Mouse (Mus musculus) urinary bladder, postnatal 14 days (tissue): ENCODE results near the gene Tmem182.

ENCODE experiments used
- DNase-seq: peaks from one replicate; pipeline ENCODE4 v3.0.0; 2021; ENCODE audit warnings: low spot score

The Tmem182 gene

DNA sequence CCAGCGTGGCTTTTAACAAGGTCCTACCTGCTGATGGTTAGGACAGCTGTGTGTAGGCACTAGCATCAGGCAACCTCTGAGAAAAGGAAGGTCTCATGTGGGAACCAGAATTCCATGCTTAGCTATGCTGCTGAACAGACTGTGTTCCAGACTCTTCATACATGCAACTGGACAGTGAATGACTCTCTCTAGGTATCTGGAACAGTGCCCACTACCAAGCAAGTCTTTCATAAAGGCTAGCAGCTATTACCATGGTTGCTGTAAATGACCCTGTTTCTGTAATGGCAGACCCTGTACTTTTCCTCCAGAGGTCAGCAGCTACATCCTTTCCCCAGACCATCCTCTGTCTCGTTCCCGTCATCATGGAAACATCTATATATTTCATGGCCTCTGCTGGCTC is 61.7 kb downstream of the Tmem182 start:
- no peak for DNase-seq

DNA sequence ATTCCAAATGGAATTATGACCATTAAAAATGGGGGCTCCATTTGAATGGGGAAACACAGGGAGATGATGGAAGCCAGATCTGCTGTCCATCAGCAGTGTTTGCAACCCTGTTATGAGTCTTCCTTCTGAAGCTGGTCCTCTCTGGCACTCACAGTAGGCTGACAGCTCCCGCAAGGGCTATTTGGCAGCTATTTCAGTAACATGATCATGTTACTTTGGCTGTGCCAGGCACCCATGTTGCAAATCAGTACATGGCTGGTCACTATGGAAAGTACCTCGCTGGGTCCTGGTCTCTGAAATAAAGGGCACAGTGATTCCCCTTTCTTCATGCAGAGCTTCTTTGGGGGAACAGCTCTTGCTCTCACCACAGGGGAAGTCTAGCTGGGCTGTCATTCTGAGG is 62.2 kb downstream of the Tmem182 start:
- no peak for DNase-seq

DNA sequence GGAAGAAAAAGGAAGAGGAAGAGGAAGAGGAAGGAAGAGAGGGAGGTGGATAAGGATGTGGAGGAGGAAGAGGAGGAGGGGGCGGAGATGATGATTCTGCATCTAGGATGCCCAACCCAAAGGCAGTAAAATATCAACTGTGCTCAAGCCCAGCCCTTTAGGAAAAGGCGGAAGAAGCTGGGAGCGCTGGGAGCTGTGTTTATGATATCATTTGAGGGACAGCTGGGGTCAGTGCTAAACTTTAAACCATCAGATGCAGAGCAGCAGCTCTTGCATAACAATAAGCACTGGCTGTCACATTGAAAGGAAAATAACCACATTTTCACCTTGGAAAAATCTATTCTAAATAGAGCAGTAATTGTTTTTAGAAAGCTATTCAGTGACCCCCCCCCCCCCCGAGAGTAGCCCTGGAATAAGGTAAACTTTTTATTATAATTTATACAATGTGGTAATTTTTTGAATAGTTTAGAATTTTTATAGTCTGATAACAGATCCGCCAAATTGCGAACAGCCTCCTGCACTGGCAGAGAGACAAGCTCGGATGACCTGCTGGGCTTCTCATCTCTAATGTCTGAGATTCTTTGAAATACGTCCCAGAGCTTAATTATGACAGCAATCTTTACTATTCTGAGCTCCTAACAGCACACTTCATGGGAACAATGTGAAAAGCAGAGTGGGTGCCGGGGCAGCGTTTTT is 68.5 kb downstream of the Tmem182 start:
- DNase-seq, result no peak

DNA sequence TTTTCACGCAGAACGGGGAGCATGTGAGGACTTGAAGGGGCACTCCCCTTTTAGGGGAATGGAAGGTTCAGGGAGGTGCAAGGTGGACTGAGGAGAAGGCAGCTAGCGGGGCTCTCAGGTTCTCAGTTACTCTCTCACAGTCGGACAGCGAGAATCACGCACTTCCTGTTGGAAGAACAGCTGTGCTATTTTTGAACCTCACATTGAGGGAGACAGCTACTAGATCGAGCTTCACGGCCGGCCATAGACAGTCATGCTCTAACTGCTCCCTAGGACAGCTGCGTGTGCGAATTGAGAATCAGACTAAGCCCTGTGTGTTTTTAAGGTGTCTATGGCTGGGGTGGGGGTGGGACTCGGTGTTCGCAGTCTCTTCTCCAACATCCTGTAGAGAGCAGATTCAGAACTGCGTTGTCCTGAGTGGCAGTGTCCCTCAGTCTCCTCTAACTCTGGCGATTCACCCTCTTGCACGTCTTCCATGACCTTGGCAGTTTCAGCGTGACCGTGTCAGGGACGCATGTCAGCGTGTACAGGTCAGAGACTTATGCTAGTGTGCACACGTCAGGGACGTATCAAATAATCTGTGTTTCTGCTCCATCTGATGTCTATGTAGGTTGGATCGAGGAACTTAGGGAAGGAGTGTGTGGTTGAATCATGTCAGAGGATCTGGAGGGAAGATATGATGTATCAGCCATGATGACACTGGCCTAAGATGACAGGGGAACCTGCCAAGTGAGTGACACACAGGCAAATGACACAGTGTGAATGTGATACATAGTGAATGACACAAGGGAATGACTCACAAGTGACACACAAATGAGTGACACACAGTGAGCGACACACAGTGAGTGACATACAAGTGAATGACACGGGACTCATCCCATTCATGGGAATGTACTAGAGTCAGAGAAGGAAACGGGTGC is 69.3 kb downstream of the Tmem182 start:
- DNase-seq, result no peak

DNA sequence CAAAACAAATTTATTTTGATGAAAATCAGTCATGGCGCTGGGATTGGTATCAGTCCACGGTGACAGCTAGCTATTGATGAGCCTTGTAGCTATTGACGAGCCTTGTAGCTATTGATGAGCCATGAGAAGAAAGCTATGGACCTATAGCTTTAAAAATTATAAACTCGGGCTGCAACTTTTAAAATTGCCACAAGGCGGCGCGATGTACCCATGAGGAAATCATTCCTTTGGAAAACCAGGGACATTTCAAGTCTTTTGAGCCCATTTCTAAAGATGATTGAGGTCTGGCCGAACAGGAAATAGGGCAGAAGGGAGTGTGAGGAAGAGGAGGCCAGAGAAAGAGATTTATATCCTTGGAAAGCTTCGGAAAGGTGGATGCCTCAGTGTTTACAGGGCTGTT is 73.7 kb downstream of the Tmem182 start:
- peak; percentile 39 for DNase-seq

DNA sequence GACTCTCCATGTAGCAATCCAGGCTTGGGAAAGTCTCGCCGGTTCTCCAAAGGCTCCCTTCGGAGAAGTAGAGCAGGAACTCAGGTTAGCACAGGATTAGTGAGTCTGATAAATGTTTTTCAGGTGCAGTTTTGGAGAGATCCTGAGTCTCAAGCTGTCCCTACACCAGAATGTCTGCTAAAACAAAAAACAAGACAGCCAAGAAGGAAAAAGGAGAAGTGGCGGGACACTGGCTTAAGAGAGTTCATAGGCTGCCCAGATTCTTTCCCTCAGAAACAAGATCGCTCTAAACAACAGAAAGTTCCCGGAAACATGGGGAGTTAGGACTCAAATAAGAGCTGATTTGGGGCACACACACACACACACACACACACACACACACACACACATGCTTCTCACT is 74.1 kb downstream of the Tmem182 start:
- no peak for DNase-seq

DNA sequence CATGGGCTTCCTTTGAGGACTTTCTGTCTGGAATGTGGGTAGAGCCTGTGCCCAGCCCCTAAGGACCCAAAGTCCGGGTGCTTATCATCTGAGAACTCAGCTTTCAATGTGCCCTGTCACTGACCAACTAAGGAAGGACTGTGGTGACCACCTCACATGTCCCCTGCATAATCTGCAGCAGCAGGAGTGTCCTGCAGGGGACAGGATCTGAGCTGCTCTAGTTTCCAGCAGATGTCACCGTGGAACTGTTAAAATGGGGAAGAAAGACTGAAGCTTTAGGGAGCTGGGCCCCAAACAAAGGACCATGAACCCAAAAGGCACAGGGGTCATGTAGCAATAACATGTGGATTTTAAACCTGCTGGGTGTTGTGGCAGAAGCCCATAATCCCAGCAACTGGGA is 75.1 kb downstream of the Tmem182 start:
- DNase-seq, result no peak

DNA sequence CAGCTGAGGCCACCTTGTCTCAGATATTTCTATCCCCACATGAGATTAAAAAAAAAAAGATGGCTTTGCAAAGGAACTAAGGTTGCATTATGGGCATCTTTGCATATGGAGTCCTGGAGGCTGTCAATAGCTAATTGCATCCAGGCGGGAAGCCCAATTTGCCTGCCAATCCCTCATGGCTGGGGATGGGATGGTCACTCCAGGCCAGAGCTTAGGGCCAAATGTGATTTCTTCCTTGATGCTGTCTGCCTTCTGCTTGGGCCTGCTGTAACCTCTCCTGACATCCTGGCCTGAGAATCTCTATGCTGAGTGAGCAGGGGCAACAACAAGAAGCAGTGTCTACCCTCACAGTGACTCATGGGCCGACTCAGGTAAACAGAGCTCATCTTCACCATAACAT is 78.5 kb downstream of the Tmem182 start:
- no peak for DNase-seq

DNA sequence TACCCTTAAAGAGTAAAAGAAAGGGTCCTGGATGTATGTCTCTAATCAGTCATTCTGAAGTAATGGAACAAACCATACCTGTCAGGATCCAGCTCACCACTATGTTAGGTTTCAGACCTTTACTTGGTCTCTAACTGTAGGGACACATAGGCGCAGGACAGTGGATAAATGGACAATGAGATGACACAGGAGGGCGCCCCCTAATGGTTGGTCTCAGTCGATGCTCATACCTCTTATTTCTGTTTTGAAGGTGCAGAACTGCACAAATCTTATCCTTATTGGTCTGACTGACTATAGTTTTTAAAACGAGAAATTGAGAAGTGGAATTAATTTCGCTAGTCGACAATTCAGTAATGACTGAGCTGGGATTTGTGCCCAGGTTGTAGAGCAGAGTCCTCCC is 79.5 kb downstream of the Tmem182 start:
- no peak for DNase-seq

DNA sequence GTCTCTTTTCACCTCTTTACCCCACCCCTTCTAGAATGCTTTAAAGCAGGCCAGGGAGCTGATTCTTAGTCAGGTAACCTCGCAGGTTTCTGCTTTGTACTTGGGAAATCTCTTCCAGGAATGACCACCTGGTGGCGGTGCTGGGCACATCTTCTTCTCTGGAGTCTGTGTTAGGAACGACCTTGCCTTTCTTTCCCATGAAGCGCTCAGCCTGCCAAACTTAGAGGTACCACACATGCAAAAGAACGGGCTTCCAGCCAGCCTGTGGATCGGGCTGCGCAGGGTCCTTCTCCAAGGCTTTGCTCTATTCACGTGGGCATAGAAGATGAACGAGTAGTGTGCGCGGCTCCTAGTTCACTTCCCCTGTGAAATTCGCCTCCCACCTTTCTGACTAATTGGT is 82.3 kb downstream of the Tmem182 start:
- peak; percentile 24 for DNase-seq

DNA sequence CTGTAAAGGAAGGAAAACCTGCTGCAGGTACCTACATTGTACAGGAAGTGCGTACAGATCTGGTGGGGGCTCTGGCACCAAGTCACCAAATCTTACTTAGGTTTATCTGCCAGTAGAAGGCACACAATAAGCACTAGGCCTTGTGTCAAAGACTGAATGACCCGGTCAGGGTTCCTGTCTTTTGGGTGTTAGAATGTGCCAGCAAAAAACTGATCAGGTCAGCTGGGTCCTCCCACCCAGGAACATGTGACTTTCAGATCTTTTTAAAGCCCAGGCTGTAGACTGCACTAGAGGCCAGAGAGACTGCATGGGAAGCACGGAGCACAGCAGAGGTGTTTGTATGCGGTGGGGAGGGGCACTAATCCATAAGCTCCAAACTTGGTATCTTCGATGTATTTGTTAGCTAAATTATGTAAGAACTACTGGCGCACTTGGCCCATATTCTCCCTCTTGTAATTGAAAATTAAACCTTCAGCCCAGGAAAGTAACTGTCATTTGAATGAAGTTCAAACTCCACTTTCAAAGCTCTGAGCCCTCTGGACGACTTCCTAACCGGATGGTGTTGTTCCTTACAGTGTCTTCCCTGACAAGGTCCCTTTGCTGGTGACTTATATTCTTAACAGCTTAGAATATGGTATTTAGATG is 83.1 kb downstream of the Tmem182 start:
- DNase-seq, result no peak

DNA sequence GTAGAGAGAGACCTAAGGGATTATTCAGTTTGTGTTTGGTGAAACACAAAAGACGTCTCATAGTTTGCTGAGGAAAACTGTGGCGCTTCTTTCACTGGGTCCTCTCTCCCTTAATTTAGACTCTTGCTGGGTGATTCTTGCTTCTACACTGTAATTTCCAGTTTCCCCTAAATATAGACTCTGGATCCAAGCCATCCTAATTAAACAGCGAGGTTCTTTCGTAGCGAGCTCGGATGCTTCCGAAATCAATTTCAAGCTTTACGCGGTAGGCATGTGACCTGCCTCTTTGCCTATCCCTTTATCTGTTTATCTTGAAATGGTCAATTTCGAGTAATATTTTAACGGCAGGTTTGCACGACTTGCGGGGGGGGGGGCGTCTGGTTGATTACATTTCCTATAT is 84.2 kb downstream of the Tmem182 start:
- no peak for DNase-seq

DNA sequence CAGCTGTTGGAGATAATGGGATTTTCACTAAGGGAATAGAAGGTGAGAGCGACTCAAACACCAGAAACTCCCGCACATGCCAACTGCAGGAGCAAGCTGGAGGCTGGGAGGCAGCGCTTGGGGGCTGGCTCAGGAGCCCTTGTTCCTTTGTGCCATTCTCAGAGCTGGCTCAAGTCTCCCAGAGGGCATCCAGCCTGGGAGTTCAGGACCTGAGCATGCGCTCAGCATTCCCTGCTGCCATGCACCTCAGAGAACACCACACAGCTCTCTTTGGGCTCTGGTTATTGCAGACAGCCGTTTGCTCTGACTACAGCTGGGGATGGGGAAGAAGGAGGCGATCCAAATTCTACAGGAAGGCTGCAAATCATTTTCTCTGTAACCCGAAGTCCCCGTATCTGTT is 84.8 kb downstream of the Tmem182 start:
- no peak for DNase-seq

DNA sequence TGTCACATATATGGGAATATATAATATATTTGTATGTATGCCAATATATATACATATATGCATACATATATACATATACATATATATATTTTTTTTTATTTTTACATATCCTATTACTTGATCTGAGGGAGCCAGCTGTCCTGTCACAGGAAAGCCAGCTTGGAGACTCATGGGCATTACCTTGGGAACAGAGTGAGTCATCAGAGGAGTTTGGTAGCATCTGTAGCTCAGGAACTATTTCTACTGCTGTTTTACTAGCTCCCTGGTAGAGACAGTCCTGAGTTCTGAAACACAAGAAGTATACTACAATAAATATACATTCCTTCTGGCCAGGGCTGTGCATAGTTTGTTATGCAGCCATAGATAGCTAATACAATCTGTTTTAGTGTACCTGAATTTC is 98.3 kb downstream of the Tmem182 start:
- DNase-seq, result no peak
